Mouse (Mus musculus) ES-Bruce4 (cell line): Measurements from ENCODE around the gene Uox.

Experiments
- CTCF ChIP-seq: IDR thresholded peaks from one replicate; pipeline ENCODE4 v1.8.1; 2011; ENCODE audit warnings: low read depth, low read length
- POLR2A ChIP-seq: IDR thresholded peaks from one replicate; pipeline ENCODE4 v1.8.1; 2011; ENCODE audit warnings: low read length; ENCODE audit not compliant: insufficient read depth

DNA sequence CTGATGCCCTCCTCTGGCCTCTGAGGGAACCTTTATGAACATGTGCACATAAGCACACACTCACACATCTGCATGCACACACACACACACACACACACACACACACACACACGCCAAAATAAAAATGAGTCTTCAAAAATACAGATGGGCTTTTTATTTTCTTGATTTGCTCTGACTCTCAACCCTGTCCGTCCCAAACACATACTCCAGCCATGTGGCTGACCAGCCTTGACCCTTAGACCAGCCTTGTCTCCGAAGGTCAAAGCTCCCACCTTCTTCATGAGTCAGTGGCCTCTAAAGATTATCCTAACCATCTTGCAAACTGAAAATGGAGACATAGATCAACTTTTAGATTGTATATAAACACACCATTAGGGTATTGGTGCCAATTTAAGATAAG, 632 bp upstream of the Uox start:
- TF ChIP-seq CTCF (no peak), POLR2A (no peak)
